Mouse (Mus musculus) frontal cortex, postnatal 36 days (tissue): ENCODE measurements at regions not wholly inside any gene's neighbourhood (a gene's known extent, or its start where the extent isn't known, plus 50 kb on each side); places are given as distances from the start of the nearest gene placed in this dataset.
"Not testable (repeated sequence)": the region's sequence is repeated elsewhere in the genome, so short reads cannot be mapped to it uniquely, and the experiment has no call there.

Experiments used
- DNase-seq, 2 experiments: peaks; one replicate each; pipeline ENCODE4 v3.0.0; 2022; ENCODE audit warnings: low spot score in 2 of 2

GRCm38 (mm10) chr8:19976461-19976860 lies 73.3 kb downstream of the Gm31371 start:
- not testable (repeated sequence) for DNase-seq

DNA sequence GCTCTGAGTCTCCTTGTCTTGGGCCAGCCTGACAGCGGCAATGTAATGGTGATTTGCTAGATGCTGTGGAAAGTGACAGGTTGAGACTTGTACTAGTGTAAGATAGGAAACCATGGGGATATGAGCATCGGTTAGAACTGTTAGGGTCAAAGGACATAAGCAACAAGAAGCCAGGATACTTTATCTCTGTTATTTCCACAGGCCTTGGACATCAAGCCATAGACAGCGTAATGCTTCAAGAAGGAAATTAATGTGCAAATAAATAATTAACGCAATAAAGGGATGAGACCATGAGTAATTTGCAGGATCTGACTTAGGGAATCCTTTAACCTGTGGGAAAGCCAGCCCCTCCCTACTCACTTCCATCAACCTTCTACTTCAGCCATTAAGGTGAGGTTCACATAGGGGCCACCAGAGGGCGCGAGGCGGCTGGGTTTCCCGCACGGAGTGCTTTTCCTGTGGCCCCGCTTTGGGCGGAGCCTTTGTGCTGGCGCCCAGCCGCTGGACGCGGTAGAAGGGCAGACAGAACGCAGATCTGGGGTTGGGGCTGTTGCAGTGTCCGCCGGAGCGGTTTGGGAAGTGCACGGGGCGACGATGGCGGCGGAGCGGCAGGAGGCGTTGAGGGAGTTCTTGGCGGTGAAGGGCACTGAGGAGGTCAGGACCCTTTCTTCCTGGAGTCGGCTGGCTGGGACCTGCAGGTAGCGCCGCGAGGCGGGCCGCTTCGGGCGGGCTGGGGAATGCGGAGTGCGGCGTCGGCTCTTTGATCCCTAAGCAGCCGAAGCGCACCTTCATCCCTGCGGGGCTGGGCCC lies 76.5 kb downstream of the Gm31371 start:
- DNase-seq, result peak; percentile 19 to 26

DNA sequence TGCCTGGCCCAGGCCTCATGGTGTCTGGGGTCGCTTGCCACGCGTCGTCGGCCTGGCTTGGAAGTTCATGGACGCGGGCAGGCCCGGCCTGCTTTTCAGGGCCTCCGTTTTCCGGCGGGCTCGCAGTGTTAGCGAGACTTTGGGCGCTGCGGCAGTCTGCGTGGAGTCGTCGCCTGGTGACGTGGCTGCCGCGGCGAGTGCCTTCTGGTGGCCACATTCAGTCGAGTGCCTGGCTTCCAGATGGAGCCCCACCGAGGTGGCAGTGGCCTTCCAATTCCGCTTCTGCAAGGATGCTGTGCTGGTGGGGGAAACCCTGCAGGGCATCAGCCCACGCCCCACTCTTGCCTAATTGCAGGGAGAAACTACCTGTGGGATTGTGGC lies 77.1 kb downstream of the Gm31371 start:
- DNase-seq, result not testable (repeated sequence)

DNA sequence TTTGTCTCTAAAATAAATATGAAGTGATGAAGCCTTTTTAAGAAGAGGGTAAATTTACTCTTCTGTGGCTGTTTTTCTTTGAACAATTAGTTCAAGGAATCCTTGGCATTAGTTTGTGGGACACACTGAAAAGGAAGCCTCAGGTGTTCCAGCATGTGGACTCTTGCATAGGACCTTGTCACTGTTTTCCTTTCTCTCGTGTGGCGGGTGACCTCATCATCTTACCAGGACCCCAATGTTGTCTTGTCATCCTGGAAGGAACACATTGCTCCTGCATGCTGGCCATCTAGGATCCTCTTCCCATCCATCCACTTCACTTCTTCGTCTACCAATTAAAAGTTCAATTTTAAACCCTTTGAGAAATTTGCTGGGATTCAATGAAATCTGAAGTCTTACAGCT lies 104.9 kb downstream of the Gm31371 start:
- DNase-seq, result not testable (repeated sequence)

GRCm38 (mm10) chr8:20010947-20011346 lies 107.8 kb downstream of the Gm31371 start:
- not testable (repeated sequence) for DNase-seq

GRCm38 (mm10) chr8:20013278-20013677 lies 110.1 kb downstream of the Gm31371 start:
- DNase-seq, result not testable (repeated sequence)

DNA sequence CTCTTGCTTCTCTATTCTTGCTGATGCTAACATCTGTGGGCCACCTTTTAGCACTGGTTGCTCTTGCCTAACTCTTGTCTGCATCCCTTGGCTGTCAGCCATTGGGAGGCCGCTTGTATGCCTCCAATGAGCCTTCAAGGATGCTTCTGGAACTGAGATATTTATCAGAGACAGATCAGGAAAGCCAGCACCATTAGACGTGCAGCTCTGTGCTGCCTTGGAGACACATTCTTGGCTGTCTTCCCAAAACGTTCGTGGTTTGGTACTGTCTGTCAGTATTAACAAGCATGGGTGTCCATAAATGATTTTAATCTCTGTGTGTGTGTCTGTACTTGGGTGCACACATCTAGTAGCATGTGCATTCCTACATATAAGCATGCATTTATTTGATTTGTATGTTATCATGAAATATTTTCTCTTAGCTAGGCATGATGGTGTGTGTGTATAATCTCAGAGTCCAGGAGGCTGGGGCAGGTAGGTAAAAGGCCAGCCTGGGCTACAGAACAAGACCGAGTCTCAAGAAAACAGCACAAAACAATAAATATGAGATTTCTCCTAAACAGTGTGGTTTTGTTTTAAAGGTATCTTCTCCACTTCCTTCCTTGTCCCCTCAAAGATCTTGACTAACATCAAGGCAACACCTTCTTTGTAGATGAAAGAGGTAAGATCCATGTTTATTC lies 111.4 kb downstream of the Gm31371 start:
- DNase-seq, result not testable (repeated sequence)

DNA sequence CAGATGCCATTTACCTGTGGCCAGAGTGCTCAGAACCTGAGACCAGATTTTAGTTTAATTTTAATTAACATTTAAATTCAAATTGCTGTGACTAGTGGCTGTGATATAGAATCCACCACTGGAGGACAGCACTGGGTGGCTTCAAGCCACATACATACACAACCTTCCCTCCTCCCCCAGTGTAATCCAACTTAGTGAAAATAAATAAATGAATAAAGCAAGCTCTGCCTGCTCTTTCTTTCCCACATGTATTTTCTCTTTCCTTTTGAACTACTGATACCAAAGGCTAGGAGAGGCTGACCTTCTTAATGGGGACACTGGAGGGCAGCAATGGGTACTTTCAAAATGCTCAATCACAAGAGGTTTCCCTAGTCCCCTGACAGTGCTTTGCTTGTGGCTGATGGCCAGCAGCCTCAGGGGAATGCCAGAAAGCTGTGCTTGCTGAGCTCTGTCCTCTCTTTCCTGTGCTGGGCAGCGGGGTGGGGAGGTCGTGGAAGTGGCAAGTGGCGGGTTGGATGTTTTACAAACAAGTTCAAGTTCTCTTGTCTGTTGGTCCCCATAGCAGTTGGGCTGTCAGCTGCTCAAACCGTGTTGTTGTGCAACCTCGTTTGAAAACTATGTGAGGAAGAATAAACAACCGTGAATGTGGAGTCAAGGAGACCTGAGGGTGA lies 112.4 kb downstream of the Gm31371 start:
- DNase-seq, result not testable (repeated sequence)

DNA sequence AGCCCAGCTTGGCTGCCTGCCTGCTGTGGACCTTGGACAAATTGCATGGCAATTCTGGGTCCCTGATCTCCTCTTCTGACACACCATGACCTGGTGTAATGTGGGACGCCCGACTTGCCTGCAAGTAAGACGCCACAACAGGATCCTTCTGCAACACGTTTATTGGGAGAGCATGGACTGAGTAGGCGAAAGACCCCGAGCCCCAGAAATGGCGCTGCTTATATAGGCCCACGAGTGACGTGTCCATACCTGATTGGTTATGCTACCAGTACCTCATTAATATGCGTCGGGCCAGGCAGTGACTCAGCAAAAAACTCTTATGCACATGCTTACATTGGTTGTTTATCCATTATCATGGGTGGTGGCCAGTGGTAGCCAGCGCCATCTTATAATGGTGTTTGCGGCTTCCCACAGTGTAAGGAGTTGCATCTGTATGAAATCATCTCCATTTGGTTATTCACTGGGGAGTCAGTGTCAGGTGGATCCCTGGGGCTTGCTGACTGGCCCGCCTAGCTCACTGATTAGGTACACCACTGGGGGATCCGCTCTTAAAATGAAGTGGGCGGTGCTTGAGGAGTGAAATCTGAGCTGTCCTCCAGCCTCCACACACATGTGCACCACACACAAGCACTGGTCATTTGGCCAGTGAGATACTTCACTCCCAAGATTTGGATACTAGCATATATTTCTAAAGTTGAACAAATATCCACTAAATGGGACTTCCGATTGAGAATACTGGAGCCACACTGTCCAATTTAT lies 113.1 kb downstream of the Gm31371 start:
- peak in 1 of 2 experiments; percentile 44 for DNase-seq

DNA sequence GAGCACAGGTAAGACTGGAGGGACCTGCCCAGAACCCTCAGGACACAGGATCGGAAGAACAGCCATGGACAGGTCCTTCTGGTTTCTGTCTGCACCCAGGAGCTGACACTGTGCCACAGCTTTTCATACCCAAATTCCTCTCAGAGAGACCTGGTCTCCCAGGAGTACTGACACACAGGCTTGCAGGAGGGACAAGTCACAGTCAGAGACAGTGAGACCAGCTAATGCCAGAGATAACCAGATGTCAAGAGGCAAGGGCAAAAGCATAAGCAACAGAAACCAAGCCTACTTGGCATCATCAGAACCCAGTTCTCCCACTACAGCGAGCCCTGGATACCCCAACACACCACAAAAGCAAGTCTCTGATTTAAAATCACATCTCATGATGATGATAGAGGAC lies 122.3 kb downstream of the Gm31371 start:
- not testable (repeated sequence) for DNase-seq

GRCm38 (mm10) chr8:20027956-20028355 lies 124.8 kb downstream of the Gm31371 start:
- not testable (repeated sequence) for DNase-seq

- DNase-seq, result not testable (repeated sequence)
These were observed 126.9 kb downstream of the Gm31371 start for GRCm38 (mm10) chr8:20030131-20030530.

DNA sequence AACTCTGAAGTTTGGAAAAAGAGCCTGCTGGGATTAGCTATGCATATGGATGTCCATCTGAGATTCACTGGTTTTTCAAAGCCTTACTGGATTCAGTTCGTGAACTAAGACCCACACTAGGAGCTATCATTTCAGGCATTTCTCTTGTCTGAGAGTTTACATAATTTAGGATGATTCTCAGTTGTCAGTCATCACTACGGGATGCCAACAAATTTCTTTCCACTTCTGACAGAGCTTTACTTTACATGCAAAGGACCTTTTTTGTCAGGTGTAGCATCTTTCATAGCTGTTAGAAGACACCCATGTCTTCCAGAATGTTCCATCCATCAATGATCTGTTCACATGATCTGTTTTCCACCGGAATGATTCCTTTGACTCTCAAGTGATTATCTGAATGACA lies 154.4 kb downstream of the Gm31371 start:
- peak in 1 of 2 experiments; percentile 4 for DNase-seq

DNA sequence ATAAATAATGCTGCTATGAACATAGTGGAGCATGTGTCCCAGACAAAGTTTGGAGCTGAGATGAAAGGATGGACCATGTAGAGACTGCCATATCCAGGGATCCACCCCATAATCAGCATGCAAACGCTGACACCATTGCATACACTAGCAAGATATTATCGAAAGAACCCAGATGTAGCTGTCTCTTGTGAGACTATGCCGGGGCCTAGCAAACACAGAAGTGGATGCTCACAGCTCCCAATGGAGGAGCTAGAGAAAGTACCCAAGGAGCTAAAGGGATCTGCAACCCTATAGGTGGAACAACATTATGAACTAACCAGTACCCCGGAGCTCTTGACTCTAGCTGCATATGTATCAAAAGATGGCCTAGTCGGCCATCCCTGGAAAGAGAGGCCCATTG lies 194.9 kb downstream of the Gm31371 start:
- not testable (repeated sequence) for DNase-seq

GRCm38 (mm10) chr8:20100241-20100640 lies 197.0 kb downstream of the Gm31371 start:
- not testable (repeated sequence) for DNase-seq

GRCm38 (mm10) chr8:20102374-20102773 lies 199.2 kb downstream of the Gm31371 start:
- not testable (repeated sequence) for DNase-seq

GRCm38 (mm10) chr8:20107154-20107553 lies 204.0 kb downstream of the Gm31371 start:
- DNase-seq, result not testable (repeated sequence)

DNA sequence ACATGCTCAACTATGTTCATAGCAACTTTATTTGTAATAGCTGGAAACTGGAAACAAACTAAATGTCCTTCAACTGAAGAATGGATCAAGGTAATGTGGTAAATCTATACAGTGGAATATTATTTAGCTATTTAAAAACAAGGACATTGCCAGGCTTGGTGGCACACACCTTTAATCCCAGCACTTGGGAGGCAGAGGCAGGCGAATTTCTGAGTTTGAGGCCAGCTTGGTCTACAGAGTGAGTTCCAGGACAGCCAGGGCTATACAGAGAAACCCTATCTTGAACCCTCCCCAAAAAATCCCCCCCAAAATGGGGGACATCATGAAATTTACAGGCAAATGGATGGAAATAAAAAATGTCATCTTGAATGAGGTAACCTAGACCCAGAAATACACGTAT lies 213.6 kb downstream of the Gm31371 start:
- DNase-seq, result peak in 1 of 2 experiments; percentile 5

GRCm38 (mm10) chr8:20119581-20119980 lies 216.4 kb downstream of the Gm31371 start:
- not testable (repeated sequence) for DNase-seq

GRCm38 (mm10) chr8:20120186-20120585 lies 217.0 kb downstream of the Gm31371 start:
- DNase-seq, result not testable (repeated sequence)

- not testable (repeated sequence) for DNase-seq
These were observed 218.3 kb downstream of the Gm31371 start for GRCm38 (mm10) chr8:20121391-20121909.
